Mouse (Mus musculus): Measurements from ENCODE around the gene Flnb.
A peak's percentile ranks its signal among the peaks of the same experiment; 100 is the strongest.

Flnb gene

GRCm38 (mm10) chr14:7826151-7826937, 8.6 kb downstream of the Flnb start:
- peak in 1 of 2 experiments; percentile 13 for DNase-seq (ENCODE audit: low spot score in 2 of 2)

DNA sequence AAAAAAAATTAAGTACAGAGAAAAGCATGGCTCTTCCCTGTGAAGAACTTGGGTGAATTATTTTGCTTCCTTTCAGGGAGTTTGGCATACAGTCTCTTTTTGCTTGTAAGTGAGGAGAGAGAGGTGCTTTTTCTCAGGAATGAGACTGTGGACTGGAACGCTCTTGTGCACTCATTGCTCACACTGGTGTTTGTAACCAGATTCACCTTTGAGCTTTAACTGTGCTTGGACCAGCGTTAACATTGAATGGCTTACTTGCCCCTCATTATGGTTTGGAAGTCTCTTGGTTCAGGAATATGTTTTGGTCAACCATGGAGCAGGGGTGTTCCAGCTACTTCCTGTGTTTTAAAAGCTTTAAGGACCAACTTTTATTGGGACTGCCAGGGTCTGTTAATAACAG, 11.4 kb downstream of the Flnb start:
- DNase-seq (ENCODE audit: low spot score in 2 of 2) = no peak

GRCm38 (mm10) chr14:7831770-7832439, 14.1 kb downstream of the Flnb start:
- DNase-seq (ENCODE audit: low spot score in 2 of 2) = no peak

GRCm38 (mm10) chr14:7832440-7832783, 14.7 kb downstream of the Flnb start:
- no peak for DNase-seq (ENCODE audit: low spot score in 2 of 2)

- no peak for DNase-seq (ENCODE audit: low spot score in 2 of 2)
Measured at GRCm38 (mm10) chr14:7833458-7833857, 15.7 kb downstream of the Flnb start.

GRCm38 (mm10) chr14:7838564-7839089, 20.9 kb downstream of the Flnb start:
- no peak for DNase-seq (ENCODE audit: low spot score in 2 of 2)

GRCm38 (mm10) chr14:7839950-7840514, 22.3 kb downstream of the Flnb start:
- no peak for DNase-seq (ENCODE audit: low spot score in 2 of 2)

GRCm38 (mm10) chr14:7842631-7843332, 25.0 kb downstream of the Flnb start:
- DNase-seq (ENCODE audit: low spot score in 2 of 2) = no peak

DNA sequence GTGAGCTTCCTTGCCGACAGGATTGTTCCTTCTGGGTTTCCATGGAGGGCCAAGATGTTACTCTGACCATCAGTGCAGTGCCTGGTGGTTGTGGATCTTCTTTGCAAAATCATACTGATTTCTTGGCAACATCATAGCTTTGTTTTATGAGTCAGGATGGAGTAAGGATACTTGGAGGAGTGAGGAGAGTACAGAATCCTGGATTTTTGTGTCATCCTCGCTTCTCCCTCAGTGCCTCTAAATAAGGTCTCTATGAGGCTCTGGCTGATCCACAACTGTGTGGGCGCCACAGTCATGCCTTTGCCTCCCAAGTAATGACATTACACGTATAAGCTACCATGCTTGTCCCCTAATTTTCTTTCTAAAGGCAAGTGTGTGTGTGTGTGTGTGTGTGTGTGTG, 28.9 kb downstream of the Flnb start:
- DNase-seq (ENCODE audit: low spot score in 2 of 2) = no peak

- no peak for DNase-seq (ENCODE audit: low spot score in 2 of 2)
Measured at GRCm38 (mm10) chr14:7847746-7848232, 30.0 kb downstream of the Flnb start.

DNA sequence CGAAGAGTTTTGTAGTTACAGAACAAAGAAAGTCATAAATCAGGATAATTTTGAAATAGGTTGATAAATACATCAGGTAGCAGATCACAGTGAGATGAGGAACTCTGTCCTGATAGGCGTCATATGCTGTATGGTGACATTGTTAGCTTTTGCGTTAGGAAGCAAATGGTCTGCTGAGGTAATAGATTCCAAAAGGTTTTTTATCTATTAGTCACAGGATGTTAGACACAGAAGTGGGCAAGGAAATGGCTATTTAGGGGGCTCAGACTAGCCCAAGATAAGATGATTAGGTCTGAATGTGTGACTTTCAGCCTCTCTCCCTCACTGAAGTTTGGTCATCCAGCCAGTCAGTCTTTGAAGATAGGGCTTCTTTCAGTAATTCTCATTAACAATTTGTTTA, 33.2 kb downstream of the Flnb start:
- DNase-seq (ENCODE audit: low spot score in 2 of 2) = no peak

GRCm38 (mm10) chr14:7851543-7852065, 33.8 kb downstream of the Flnb start:
- DNase-seq (ENCODE audit: low spot score in 2 of 2) = no peak

- no peak for DNase-seq (ENCODE audit: low spot score in 2 of 2)
Measured at GRCm38 (mm10) chr14:7853691-7854090, 35.9 kb downstream of the Flnb start.

DNA sequence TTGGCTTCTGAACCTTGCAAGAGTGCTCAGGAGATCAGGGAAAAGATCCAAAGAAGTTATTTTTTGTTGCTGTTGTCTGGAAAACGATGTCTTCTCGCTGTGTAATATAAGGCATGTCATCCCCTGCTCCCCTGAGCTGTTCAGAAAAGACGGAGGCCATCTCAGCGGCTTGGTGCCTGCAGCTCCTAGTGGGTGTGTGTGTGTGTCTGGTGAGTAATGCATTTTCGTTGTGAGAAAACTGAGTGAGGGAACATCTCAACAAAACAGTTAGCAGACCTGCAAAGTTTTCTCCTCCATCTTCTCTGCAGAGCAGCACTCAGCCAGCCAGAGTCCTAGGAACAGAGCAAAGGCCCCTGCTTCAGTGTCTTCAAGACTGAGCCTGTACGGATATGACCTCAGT, 36.6 kb downstream of the Flnb start:
- DNase-seq (ENCODE audit: low spot score in 2 of 2) = no peak

GRCm38 (mm10) chr14:7855101-7855500, 37.3 kb downstream of the Flnb start:
- no peak for DNase-seq (ENCODE audit: low spot score in 2 of 2)

DNA sequence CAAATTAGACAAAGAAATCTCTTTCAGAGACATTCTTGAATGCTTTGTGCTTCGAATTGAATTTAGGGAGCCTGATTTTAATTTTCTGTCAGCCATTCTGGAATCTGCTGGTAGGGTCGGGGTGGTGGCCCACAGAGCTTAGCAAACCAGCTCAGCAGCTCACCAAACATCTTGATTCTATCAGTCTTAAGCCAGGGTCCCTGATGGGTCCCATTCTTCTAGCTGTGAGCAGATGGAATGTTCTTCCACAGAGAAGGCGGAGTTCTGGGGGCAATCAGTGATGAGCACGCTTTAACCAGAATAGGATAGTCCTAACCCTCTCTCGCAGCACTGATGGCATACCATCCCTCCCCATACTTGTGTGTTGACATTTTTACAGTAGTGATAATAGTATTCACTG, 37.7 kb downstream of the Flnb start:
- no peak for DNase-seq (ENCODE audit: low spot score in 2 of 2)

GRCm38 (mm10) chr14:7856348-7856747, 38.6 kb downstream of the Flnb start:
- DNase-seq (ENCODE audit: low spot score in 2 of 2) = no peak

DNA sequence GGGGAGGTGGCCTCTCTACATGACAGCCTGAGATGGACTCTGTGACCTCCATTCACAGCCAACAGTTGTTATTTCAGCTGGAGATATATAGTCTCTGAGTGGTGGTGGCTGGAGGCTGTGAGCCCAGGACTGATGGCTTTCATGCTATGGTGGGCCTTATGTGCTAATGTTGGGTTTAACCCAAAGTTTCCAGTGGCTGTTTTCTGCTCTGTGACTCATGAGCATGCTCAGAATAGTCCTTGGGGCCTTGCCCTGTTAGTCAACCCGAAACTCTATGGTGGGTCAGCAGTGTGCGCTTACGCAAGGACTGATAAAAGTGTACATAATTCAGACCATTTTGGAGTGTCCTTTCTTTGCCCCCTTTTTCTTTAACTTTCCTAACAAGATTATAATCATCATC, 40.1 kb downstream of the Flnb start:
- no peak for DNase-seq (ENCODE audit: low spot score in 2 of 2)

DNA sequence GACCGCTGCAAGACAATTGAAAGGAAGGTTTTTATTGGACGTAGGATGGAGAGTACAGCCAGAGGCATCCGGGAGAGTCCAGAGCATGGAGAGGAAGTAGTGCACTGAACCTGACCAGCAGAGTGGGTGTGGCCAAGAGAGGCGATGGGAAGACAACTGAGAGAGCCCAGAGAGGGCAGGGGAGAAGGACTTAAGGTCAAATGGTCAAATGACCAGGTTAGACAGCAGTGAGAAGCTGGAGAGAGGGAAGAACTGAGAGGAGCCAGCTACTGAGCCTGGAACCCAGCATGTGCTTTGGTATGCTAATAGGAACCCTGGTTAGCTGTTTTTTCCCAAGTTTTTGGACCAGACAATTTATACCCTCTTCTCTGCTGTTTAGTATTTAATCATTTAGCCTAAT, 40.7 kb downstream of the Flnb start:
- DNase-seq (ENCODE audit: low spot score in 2 of 2) = no peak

GRCm38 (mm10) chr14:7860525-7861154, 42.9 kb downstream of the Flnb start:
- DNase-seq (ENCODE audit: low spot score in 2 of 2) = no peak

DNA sequence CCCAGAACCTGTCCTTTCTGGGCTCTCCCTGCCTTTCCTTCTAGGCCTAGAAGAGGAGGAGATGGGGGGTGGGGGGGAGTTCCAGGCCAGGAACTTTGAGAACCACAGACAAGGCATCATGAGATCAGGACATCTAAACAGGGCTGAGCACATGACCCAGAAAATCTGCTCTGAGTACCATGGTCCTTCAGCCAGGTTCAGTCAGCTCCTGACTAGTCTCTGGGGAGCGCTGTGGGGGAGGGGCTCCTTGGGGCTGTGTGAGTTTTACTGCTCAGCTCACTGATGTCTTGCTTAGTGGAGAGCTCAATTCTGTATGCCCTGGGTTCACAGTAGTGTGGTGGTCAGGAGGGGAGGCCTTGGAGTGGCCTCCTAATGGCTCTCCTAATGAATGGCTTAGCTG, 43.5 kb downstream of the Flnb start:
- DNase-seq (ENCODE audit: low spot score in 2 of 2) = no peak
